Mouse (Mus musculus): Measurements from ENCODE around the gene Zfp746.

DNA sequence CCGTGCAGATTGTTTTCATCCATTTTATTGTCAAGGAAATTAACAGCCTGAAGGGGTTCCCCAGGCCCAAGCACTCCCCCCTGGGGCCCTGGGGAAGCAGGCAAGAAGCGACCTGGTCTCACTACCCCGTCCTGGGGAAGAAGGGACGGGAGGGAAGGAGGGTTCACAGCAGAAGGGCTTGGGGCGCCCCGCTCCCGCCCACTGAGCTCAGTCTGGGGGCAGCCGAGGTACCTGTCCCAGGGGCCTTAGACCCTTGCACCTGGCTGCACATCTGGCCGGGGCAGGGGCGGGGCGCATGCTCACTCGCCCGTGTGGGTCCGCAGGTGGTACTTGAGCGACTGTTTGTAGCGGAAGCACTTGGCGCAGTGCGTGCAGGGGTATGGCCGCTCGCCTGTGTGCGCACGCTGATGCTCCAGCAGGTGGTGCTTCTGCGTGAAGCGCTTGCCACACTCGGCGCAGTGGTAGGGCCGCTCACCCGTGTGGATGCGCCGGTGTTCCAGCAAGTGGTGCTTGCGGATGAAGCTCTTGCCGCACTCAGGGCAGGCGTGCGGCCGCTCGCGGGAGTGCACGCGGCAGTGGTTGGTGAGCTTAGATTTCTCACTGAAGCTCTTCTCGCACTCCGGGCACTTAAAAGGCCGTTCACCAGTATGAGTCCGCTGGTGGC is 61.9 kb downstream of the Zfp746 start:
- TF ChIP-seq POLR2A (IDR thresholded peaks at IDR 0.05; ENCODE audit: control insufficient read depth, low read depth, low read length) (no peak), CTCF (IDR thresholded peaks at IDR 0.05; ENCODE audit: control insufficient read depth, insufficient read depth, insufficient replicate concordance, low read depth, low read length) (no peak)
